Comparison of ENCODE assay signal across 8 mouse cellular contexts in the genomic region with DNA sequence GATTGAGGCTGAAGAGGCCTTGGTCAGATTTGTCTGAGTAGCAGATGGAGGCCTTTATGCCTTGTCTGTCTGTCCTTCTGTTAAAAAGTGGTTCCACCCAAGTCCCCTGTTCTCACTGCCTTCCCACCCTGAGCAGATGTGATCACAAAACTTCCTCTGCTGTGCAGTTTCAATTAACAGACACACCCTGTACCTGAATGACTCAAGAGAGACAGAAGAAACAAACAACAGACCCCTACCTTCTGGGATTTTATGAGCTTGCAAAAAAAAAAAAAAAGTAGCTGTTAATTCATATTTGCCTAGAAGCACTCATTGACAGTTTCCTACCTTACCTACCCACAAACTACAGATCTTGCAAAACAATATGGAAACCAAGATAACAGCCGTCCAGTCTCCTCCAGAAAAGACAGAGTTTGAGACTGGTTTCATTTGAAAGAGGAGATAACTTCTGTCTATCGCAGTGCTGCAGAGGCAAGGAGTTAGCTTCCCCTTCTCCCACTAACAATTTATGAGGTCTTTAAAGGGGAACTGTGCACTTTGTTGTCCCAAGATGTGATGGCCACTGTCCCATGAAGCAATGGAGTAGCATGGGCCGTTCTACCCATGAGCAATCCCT. TPM values are rescaled to one million over a fixed set of nuclear protein-coding genes. Genes with fewer than 3 reads are reported as not detected.
A peak's percentile ranks its signal among the peaks of the same experiment; 100 is the strongest.
DNase-seq lines count a peak whose midpoint lies in the region; ATAC-seq lines count a peak whose summit lies in the region.

No protein-coding gene starts in this region.

- peak; percentile 37 for DNase-seq in heart, adult 8-10 months (ENCODE audit: low spot score)
- DNase-seq in heart, postnatal 14 days: no peak
- DNase-seq in hindbrain, embryonic 10.5 days (ENCODE audit: low spot score): no peak
- no peak for DNase-seq in gastrocnemius, postnatal 4 days (ENCODE audit: low spot score in 2 of 2)
- DNase-seq in right cerebral cortex, postnatal 25 days: no peak
- no peak for DNase-seq in kidney, adult 11 months

- H3K36me3 ChIP-seq in hindbrain, embryonic 10.5 days: peaks cover 13% of the 10 kb centered on the region

- H3K4me1 ChIP-seq in hindbrain, embryonic 10.5 days (replicated peaks): peaks cover 27% of the 10 kb centered on the region; the same call in 1 of the 2 replicates

- WGBS in hindbrain, embryonic 10.5 days: 84% methylated on average over 3 of the region's 3 CpGs

- peak; percentile 14 for ATAC-seq in activated CD4-positive, CD25-positive, alpha-beta regulatory T cell, adult 4 months
- ATAC-seq in megakaryocyte-erythroid progenitor cell, adult 5-6 weeks (replicated peaks; ENCODE audit: low FRiP score, low TSS enrichment, poor library complexity, severe bottlenecking): peak; percentile 72

- intact Hi-C loops in heart, postnatal 14 days (cut with DNase I): loop anchor here (2.0 kb wide), 2 partner anchors 27 to 171 kb away; partner anchors contain the start of gene Dph5

- peak overlapping the region; percentile 94 for H3K27ac ChIP-seq in hindbrain, embryonic 10.5 days

- no peaks in the 10 kb centered on the region for H3K9me3 ChIP-seq in hindbrain, embryonic 10.5 days

- peaks cover 12% of the 10 kb centered on the region for H3K27me3 ChIP-seq in hindbrain, embryonic 10.5 days (ENCODE audit: insufficient read depth, poor library complexity, severe bottlenecking)

- peak overlapping the region; percentile 68 for H3K4me3 ChIP-seq in hindbrain, embryonic 10.5 days

RNA-seq across cellular contexts. Expression of gene S1pr1, which starts 1.1 kb away (rescaled TPM):
- 10 to 100 TPM; 31.9 to 48.9 (median 41.9) TPM for total RNA-seq in heart, adult 8-10 months (2022)
- total RNA-seq in heart, postnatal 14 days (2021): 100 to 1,000 TPM in 1 of 2 experiments, 10 to 100 TPM in 1; 99.1 to 105 TPM
- polyA plus RNA-seq in activated CD4-positive, CD25-positive, alpha-beta regulatory T cell, adult 4 months (2017; shearing (Covaris generic)): 100 to 1,000 TPM; 192 to 215 TPM
- polyA plus RNA-seq in hindbrain, embryonic 10.5 days (2016; fragmentation: Nextera tagmentation; extraction: Ambion mirVana): 12.1 and 12.8 TPM in 2 replicates
- total RNA-seq in megakaryocyte-erythroid progenitor cell, adult 5-6 weeks (2014; fragmentation: Nextera tagmentation): 9.0 and 13.1 TPM in 2 replicates
- total RNA-seq in megakaryocyte-erythroid progenitor cell, adult 5-6 weeks (2017): 6.4 and 7.1 TPM in 2 replicates
- 10 to 100 TPM; 25.4 to 26.6 TPM for total RNA-seq in gastrocnemius, postnatal 4 days (2021)
